Mouse (Mus musculus) layer of hippocampus, postnatal 10 days (tissue): Measurements from ENCODE around the gene Egflam. TPM values are rescaled to one million over a fixed set of nuclear protein-coding genes. Genes with fewer than 3 reads are reported as not detected.

Experiments
- DNase-seq, 2 experiments: peaks; one replicate each; pipeline ENCODE4 v3.0.0; 2021; ENCODE audit warnings: low spot score in 2 of 2
- long read RNA-seq: library from polyadenylated mRNA; stranded (forward); transcript quantifications from one replicate; pipeline ENCODE4 v2.0.0, GENCODE M21; 2023
- total RNA-seq, 2 experiments: library from RNA; stranded (reverse); gene quantifications; 2 replicates each; pipeline ENCODE4 v1.2.3; 2021

The Egflam gene
- 1 to 10 TPM; 7.6 to 7.7 TPM for total RNA-seq
- long read RNA-seq, full-length matches to known transcripts = 1 of 4 reads
- long read RNA-seq, partial matches to known transcripts = 0 of 4 reads
- long read RNA-seq, other reads (novel, unspliced or antisense) = 3 of 4 reads

- DNase-seq = peak; percentile 4 to 20
Observed at GRCm38 (mm10) chr15:7397818-7398608, at the start of gene Egflam. Gene Egflam (minus strand): TSS chr15:7398395.

GRCm38 (mm10) chr15:7443396-7444315 is 45.5 kb upstream of the Egflam start:
- DNase-seq = peak; percentile 13 to 46

- DNase-seq = no peak
Observed at GRCm38 (mm10) chr15:7442148-7443100, 44.2 kb upstream of the Egflam start.

GRCm38 (mm10) chr15:7424282-7424681 is 26.1 kb upstream of the Egflam start:
- no peak for DNase-seq

GRCm38 (mm10) chr15:7404521-7404920 is 6.3 kb upstream of the Egflam start:
- no peak for DNase-seq

- DNase-seq = no peak
Observed at GRCm38 (mm10) chr15:7398609-7399540, 680 bp upstream of the Egflam start.

- no peak for DNase-seq
Observed at GRCm38 (mm10) chr15:7397446-7397817, 763 bp downstream of the Egflam start.

- DNase-seq = no peak
Observed at GRCm38 (mm10) chr15:7383349-7383748, 14.8 kb downstream of the Egflam start.

GRCm38 (mm10) chr15:7382457-7382856 is 15.7 kb downstream of the Egflam start:
- DNase-seq = no peak

- DNase-seq = no peak
Observed at GRCm38 (mm10) chr15:7352635-7353051, 45.6 kb downstream of the Egflam start.

- no peak for DNase-seq
Observed at GRCm38 (mm10) chr15:7340703-7341309, 57.4 kb downstream of the Egflam start.

GRCm38 (mm10) chr15:7334517-7335298 is 63.5 kb downstream of the Egflam start:
- no peak for DNase-seq

GRCm38 (mm10) chr15:7332875-7333274 is 65.3 kb downstream of the Egflam start:
- no peak for DNase-seq

- no peak for DNase-seq
Observed at GRCm38 (mm10) chr15:7322599-7323311, 75.4 kb downstream of the Egflam start.

- DNase-seq = no peak
Observed at GRCm38 (mm10) chr15:7320901-7321300, 77.3 kb downstream of the Egflam start.

- no peak for DNase-seq
Observed at GRCm38 (mm10) chr15:7315539-7315938, 82.7 kb downstream of the Egflam start.

- no peak for DNase-seq
Observed at GRCm38 (mm10) chr15:7308711-7309110, 89.5 kb downstream of the Egflam start.

GRCm38 (mm10) chr15:7299892-7300291 is 98.3 kb downstream of the Egflam start:
- DNase-seq = no peak
